Mouse (Mus musculus) kidney, adult 2 months (tissue): ENCODE measurements around the gene Itgb1.

Experiments used
- CTCF ChIP-seq: fragments of 200-500 bp; conservative IDR thresholded peaks from 2 replicates; pipeline ENCODE4 v1.5.1; 2011; ENCODE audit warnings: low read depth, mild to moderate bottlenecking, control low read depth, low read length, moderate library complexity, mixed read lengths; ENCODE audit not compliant: insufficient read depth, insufficient read length
- POLR2A ChIP-seq: fragments of 200-500 bp; IDR thresholded peaks from one replicate; pipeline ENCODE4 v1.6.1; 2011; ENCODE audit warnings: low read depth, low read length, control low read depth

DNA sequence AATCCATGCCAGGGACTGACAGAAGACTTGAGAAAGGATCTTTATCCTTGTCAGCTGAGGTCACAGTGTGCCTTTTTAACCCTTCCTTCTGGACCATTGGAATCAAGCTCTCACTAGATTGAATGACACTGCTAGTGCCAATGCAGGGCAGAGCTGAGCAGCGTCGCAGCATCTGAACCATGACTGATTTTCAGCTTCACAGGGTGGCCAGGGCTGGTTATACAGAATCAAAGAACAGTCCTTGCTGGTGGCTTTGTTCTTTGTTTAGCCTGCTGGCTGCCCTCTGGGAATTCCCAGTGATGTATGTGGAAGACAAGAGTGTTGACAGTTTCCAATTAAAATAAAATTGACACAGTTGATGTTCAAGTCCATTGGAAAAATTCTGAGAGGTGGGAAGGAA is 46.8 kb downstream of the Itgb1 start:
- TF ChIP-seq POLR2A (no peak), CTCF (no peak)
